Mouse (Mus musculus) heart, embryonic 11.5 days (tissue): Measurements from ENCODE around the gene H2-DMa. TPM values are rescaled to one million over a fixed set of nuclear protein-coding genes. Genes with fewer than 3 reads are reported as not detected.
"Not testable (repeated sequence)": the region's sequence is repeated elsewhere in the genome, so short reads cannot be mapped to it uniquely, and the experiment has no call there.

Experiments used
- ATAC-seq: fragments of 200-750 bp; cut with Nextera tagmentation; replicated peaks from 2 replicates; pipeline ENCODE4 v1.8.0; 2017; ENCODE audit warnings: moderate library complexity; ENCODE audit not compliant: insufficient number of reproducible peaks, low FRiP score, low TSS enrichment
- H3K27ac ChIP-seq: fragments of 300-500 bp; sonication (generic); 2 replicates; pipeline ENCODE4 v1.5.1; 2014; ENCODE audit warnings: mild to moderate bottlenecking, low read depth, low read length
- H3K27me3 ChIP-seq: fragments of 300-500 bp; sonication (generic); 2 replicates; pipeline ENCODE4 v1.6.1; 2014; ENCODE audit warnings: mild to moderate bottlenecking, low read length, mixed read lengths; ENCODE audit not compliant: control insufficient read depth, insufficient read depth
- H3K36me3 ChIP-seq: fragments of 300-500 bp; sonication (generic); 2 replicates; pipeline ENCODE4 v1.6.1; 2014; ENCODE audit warnings: mild to moderate bottlenecking, low read length, moderate library complexity, mixed read lengths; ENCODE audit not compliant: control insufficient read depth, insufficient read depth
- H3K4me1 ChIP-seq: fragments of 300-500 bp; sonication (generic); 2 replicates; pipeline ENCODE4 v1.6.1; 2014; ENCODE audit warnings: low read length; ENCODE audit not compliant: control insufficient read depth, insufficient read depth
- H3K4me2 ChIP-seq: fragments of 300-500 bp; sonication (generic); 2 replicates; pipeline ENCODE4 v1.6.1; 2014; ENCODE audit warnings: mild to moderate bottlenecking, moderate library complexity
- H3K4me3 ChIP-seq: fragments of 300-500 bp; sonication (generic); 2 replicates; pipeline ENCODE4 v1.5.1; 2014; ENCODE audit warnings: low read depth, low read length
- H3K9ac ChIP-seq: fragments of 300-500 bp; sonication (generic); 2 replicates; pipeline ENCODE4 v1.6.1; 2014; ENCODE audit warnings: mild to moderate bottlenecking, low read depth, low read length, moderate library complexity
- H3K9me3 ChIP-seq: fragments of 300-500 bp; sonication (generic); replicated peaks from 2 replicates; pipeline ENCODE4 v1.6.1; 2016; ENCODE audit warnings: low read length; ENCODE audit not compliant: control insufficient read depth
- WGBS: fragments of 180-500 bp; shearing (Covaris S2); extraction: QIAGEN DNeasy Blood & Tissue Kit; methylation state at CpG from one replicate; pipeline ENCODE4 v1.1.7; 2014; ENCODE audit not compliant: insufficient replicate concordance; 5-methylcytosine and 5-hydroxymethylcytosine counted together
- polyA plus RNA-seq: library from polyadenylated mRNA; unstranded; fragments of >200 nt; fragmentation: Nextera tagmentation; extraction: Ambion mirVana; gene quantifications from 2 replicates; pipeline ENCODE4 v1.2.1, GENCODE M21; 2014

The H2-DMa gene
- polyA plus RNA-seq, 1 experiment from 2014 or later: 8.1 TPM

DNA sequence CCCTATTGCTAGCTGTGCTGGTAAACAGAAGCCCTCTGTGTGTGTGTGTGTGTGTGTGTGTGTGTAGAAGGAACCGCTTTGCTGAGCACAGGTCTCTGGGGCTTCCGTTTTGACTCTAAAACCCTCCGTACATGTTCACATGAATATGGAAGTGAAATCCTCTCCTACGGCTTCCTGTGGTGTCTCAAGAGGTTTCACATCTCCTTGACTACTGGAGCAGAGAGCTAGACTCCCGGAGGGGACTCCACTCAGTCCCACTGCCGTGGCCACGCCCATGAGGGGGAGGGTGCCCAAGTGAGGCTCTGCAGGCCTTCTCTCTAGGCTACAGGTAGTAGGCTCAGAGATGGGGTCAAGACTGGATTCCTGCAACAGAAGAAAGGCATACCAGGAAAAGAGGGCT, 23.7 kb downstream of the H2-DMa start, which contains the start of gene H2-DMb2:
TSS of gene H2-DMb2 (plus strand) at position 275 of the 400 bp plus-strand sequence.
- H3K9me3 ChIP-seq: no peaks in the 10 kb centered on the region
- no peak within 1 kb of the TSS for H3K4me2 ChIP-seq
- ATAC-seq: no peak
- no peaks in the 10 kb centered on the region for H3K36me3 ChIP-seq
- 43% methylated on average over 7 of the region's 7 CpGs for WGBS
- H3K27me3 ChIP-seq: peaks cover 42% of the 10 kb centered on the region
- H3K27ac ChIP-seq: no peak within 1 kb of the TSS
- no peak within 1 kb of the TSS for H3K4me3 ChIP-seq
- H3K4me1 ChIP-seq: peaks cover 3% of the 10 kb centered on the region
- H3K9ac ChIP-seq: no peak within 1 kb of the TSS

DNA sequence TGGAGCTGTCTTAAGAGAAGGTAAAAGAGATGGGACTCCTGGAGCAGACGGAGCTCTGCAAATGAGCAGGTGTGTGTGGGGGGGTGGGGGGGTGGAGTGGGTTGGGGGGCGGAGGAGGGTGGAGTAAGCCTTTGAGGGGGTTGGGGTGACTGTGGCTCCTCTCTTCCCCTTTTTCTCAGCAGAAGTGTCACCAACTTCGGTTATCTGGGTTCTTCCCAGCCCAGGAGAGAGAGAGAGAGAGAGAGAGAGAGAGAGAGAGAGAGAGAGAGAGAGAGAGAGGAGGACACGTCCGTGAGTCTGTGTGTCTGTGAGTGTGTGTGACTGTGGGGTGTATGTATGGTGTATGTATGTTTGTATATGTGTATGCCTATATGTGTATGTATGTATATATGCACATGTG, 24.1 kb downstream of the H2-DMa start:
- Histone ChIP-seq H3K4me1 (peaks cover 3% of the 10 kb centered on the region), H3K4me3 (no peak overlapping the region), H3K36me3 (no peaks in the 10 kb centered on the region), H3K4me2 (no peak overlapping the region), H3K27me3 (peaks cover 38% of the 10 kb centered on the region), H3K9ac (no peak overlapping the region), H3K9me3 (no peaks in the 10 kb centered on the region), H3K27ac (no peak overlapping the region)
- ATAC-seq: no peak
- 46% methylated on average over 5 of the region's 5 CpGs for WGBS

DNA sequence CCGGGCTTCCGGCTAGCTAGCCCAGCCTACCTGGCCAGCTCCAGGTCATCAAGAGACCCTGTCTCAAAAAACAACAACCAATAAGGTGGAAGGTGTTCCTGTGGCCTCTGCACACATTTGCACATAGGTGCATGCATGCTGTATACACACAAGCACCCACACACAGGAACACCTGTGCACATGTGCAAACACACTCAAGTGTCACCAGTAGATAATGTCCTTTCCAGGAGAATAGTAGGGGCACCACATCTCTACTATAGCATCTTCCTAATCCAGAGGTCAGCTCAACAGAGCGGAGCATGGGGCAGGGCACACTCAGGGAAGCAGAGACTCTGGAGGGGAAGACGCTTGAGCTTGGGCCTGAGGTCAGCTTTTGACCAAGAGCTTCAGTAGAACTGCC, 24.9 kb downstream of the H2-DMa start:
- not testable (repeated sequence) for H3K4me1 ChIP-seq, H3K4me3 ChIP-seq, H3K4me2 ChIP-seq, ATAC-seq, H3K36me3 ChIP-seq, H3K9ac ChIP-seq, H3K9me3 ChIP-seq, H3K27ac ChIP-seq
- 77% methylated on average over 4 of the region's 4 CpGs for WGBS
- H3K27me3 ChIP-seq: peaks cover 31% of the 10 kb centered on the region

DNA sequence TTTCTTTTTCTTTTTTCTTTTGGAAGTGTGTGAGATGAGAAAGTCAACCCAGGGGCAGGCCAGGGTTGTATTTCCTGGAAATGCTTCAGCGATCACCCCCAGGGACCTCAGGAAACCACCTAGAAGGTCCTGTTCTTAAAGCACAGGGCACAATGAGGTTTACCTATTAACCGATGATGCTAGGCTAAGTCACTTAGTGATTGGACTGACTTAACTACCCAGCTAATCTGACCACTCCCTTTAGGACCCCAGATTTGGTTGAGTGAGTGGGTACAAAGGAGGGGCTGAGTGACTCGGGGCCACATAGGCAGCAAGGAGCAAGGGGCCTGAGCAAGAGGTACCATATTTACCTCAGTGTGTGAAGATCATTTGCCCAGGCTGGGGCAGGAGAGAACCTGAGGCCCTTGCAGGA, 25.6 kb downstream of the H2-DMa start:
- H3K27me3 ChIP-seq: peaks cover 24% of the 10 kb centered on the region
- H3K4me3 ChIP-seq: no peak overlapping the region
- no peak for ATAC-seq
- no peak overlapping the region for H3K27ac ChIP-seq
- H3K36me3 ChIP-seq: no peaks in the 10 kb centered on the region
- H3K4me1 ChIP-seq: peaks cover 3% of the 10 kb centered on the region
- H3K4me2 ChIP-seq: no peak overlapping the region
- no peak overlapping the region for H3K9ac ChIP-seq
- 63% methylated on average over 3 of the region's 3 CpGs for WGBS
- H3K9me3 ChIP-seq: no peaks in the 10 kb centered on the region

DNA sequence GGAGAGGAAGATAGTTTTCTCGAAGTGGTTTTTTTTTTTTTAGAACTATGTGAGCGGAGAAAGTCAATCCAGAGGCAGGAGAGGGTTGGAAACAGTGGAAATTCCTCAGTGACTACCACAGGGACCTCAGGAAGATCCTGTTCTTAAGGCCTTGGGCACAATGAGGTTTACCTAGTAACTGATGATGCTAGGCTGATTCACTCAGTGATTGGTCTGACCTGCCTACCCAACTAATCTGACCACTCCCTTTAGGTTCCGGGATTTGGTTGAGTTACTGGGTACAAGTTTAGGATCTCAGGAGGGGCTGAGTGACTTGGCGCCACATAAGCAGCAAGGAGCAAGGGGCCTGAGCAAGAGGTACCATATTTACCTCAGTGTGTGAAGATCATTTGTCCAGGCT, 33.6 kb downstream of the H2-DMa start, which contains the start of gene H2-DMb1:
TSS of gene H2-DMb1 (plus strand) at position 150 of the 400 bp plus-strand sequence.
- WGBS: 55% methylated on average over 4 of the region's 4 CpGs

DNA sequence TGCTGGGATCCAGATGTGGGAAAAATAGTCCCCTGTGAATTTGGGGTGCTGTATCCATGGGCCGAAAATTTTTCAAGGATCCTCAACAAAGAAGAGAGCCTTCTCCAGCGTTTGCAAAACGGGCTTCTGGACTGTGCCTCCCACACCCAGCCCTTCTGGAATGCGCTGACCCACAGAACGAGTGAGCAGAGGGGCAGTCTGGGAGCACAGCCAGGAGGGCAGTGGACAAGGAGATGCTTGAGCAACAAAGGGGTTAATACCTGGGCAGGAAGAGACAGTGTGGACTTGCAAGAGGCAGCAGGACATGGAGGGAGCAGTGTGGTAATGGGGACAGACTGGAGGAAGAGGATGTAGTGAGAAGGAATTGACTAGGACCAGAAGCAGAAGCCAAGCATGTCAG, 36.2 kb downstream of the H2-DMa start:
- Histone ChIP-seq H3K4me3 (no peak overlapping the region), H3K36me3 (no peaks in the 10 kb centered on the region), H3K4me1 (no peaks in the 10 kb centered on the region), H3K9ac (no peak overlapping the region), H3K9me3 (no peaks in the 10 kb centered on the region), H3K4me2 (no peak overlapping the region), H3K27ac (no peak overlapping the region), H3K27me3 (no peaks in the 10 kb centered on the region)
- no peak for ATAC-seq
- 60% methylated on average over 5 of the region's 5 CpGs for WGBS

More for the DNA sequence above, 33.6 kb downstream of the H2-DMa start, which contains the start of gene H2-DMb1:
- no peak for ATAC-seq
- Histone ChIP-seq H3K4me2 (no peak within 1 kb of the TSS), H3K9ac (no peak within 1 kb of the TSS), H3K4me1 (no peaks in the 10 kb centered on the region), H3K36me3 (no peaks in the 10 kb centered on the region), H3K27me3 (no peaks in the 10 kb centered on the region; the same call in 1 of the 2 replicates), H3K9me3 (no peaks in the 10 kb centered on the region), H3K27ac (no peak within 1 kb of the TSS), H3K4me3 (no peak within 1 kb of the TSS)

DNA sequence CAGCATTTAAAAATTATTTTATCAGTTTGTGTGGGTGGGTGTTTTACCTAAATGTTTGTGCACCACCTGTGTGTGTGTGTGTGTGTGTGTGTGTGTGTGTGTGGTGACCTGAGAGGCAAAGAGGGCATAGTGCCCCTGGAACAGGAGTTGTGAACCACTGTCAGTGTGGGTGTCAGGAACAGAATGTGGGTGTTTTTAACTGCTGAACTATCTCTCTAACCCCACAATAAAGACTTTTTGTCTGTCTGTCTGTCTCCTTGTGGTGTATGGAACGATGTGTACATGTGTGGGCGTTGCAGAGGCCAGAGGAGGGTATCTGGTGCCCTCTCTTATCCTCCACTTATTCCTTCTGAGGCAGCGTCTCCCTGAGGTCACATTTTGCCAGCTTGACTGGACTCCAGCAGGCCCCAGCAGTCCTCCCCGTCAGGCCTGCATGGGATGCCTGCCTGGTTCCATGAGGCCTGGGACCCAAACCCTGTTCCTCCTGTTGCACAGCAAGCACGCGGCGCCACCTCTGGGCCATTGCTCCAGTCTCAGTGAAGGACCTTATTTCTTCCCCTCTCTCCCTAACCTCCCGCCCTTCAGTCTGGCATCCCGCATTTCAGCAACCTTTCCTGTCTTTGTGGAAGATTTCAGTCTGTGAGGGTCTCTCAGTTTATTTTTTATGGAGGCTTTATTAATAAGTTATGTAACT, 45.0 kb downstream of the H2-DMa start:
- no peaks in the 10 kb centered on the region for H3K36me3 ChIP-seq
- H3K4me1 ChIP-seq: no peaks in the 10 kb centered on the region
- no peak overlapping the region for H3K4me3 ChIP-seq
- 36% methylated on average over 9 of the region's 9 CpGs for WGBS
- no peak overlapping the region for H3K4me2 ChIP-seq
- H3K27me3 ChIP-seq: no peaks in the 10 kb centered on the region
- H3K9ac ChIP-seq: no peak overlapping the region
- 0 out of 2 replicates have a peak, but pooled peaks cover 3% of the 10 kb centered on the region for H3K9me3 ChIP-seq
- no peak overlapping the region for H3K27ac ChIP-seq
- ATAC-seq: no peak

DNA sequence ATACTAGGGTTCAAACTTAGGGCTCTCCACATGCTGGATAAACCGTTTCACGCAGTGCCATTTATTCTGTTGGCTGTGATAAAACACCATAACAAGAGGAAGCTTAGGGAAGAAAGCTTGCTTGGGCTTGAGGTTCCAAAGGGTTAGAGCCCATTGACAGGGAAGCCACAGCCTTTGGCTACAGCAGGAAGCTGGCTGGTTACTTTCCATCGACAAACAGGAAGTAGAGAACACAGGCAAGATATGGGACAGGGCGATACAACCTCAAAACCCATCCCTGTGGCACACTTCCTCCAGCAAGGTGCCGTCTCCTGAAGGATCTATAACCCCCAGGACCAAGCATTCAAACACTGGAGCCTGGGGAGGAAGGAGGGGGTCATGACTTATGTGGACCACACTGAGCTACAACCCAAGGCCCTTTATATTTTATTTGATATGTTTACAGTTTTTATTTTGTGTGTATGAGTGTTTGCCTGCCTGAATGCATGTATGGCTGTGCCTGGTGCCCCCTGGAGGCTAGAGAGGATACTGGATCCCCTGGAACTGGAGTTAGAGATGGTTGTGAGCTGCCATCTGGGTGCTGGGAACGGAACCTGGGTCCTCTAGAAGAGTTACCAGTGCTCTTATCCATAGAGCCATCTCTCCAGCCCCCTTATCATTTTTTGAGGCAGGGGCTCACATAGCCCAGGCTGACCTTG, 45.8 kb downstream of the H2-DMa start:
- 64% methylated on average over 6 of the region's 6 CpGs for whole genome bisulfite sequencing
- no peak overlapping the region for H3K4me2 ChIP-seq
- H3K4me1 ChIP-seq: no peaks in the 10 kb centered on the region
- no peaks in the 10 kb centered on the region for H3K36me3 ChIP-seq
- no peaks in the 10 kb centered on the region for H3K27me3 ChIP-seq
- no peak for ATAC-seq
- H3K4me3 ChIP-seq: no peak overlapping the region
- no peak overlapping the region for H3K9ac ChIP-seq
- 0 out of 2 replicates have a peak, but pooled peaks cover 3% of the 10 kb centered on the region for H3K9me3 ChIP-seq
- no peak overlapping the region for H3K27ac ChIP-seq
